Mouse (Mus musculus): ENCODE measurements around the gene Col2a1.

GRCm38 (mm10) chr15:97999546-97999945 is 4.9 kb downstream of the Col2a1 start:
- no peak for TF ChIP-seq POLR2A (IDR thresholded peaks at IDR 0.05; ENCODE audit: borderline replicate concordance, insufficient read depth, low read length)
- no peak for TF ChIP-seq CTCF (IDR thresholded peaks at IDR 0.05; ENCODE audit: borderline replicate concordance, insufficient read depth, low read depth, low read length)

Measured in cerebellum, adult 2 months (tissue).